Mouse (Mus musculus) MEL (cell line): ENCODE data around the gene Bcar1. TPM values are rescaled to one million over a fixed set of nuclear protein-coding genes. Genes with fewer than 3 reads are reported as not detected.

Experiments
- DNase-seq: peaks from one replicate; pipeline ENCODE4 v3.0.0; 2011; ENCODE audit warnings: low read depth, low spot score
- H3K27ac ChIP-seq: 2 replicates; pipeline ENCODE4 v1.5.1; 2012; ENCODE audit warnings: low read depth, mild to moderate bottlenecking, control low read depth, low read length, moderate library complexity; ENCODE audit not compliant: control insufficient read depth
- H3K27me3 ChIP-seq, 2 experiments: fragments of 150-350 bp in 1 of 2; sonication (generic) in 1 of 2; 2 replicates each; pipeline ENCODE4 v1.6.1; 2012; ENCODE audit warnings: low read length in 2 of 2, mild to moderate bottlenecking in 2 of 2, improper control_type of control experiment in 1 of 2, moderate library complexity in 1 of 2; ENCODE audit not compliant: insufficient read depth in 2 of 2, control insufficient read depth in 1 of 2
- H3K36me3 ChIP-seq, 2 experiments: 2 replicates each; pipeline ENCODE4 v1.6.1; 2012 to 2014; ENCODE audit warnings: low read length in 2 of 2, improper control_type of control experiment in 1 of 2, inconsistent platforms in 1 of 2, mild to moderate bottlenecking in 1 of 2; ENCODE audit not compliant: insufficient read depth in 2 of 2, control insufficient read depth in 1 of 2
- H3K4me1 ChIP-seq, 2 experiments: fragments of 150-350 bp in 1 of 2; sonication (generic) in 1 of 2; 2 replicates each; pipeline ENCODE4 v1.6.1; 2012; ENCODE audit warnings: low read length in 2 of 2, improper control_type of control experiment in 1 of 2, mild to moderate bottlenecking in 1 of 2; ENCODE audit not compliant: insufficient read depth in 2 of 2, control insufficient read depth in 1 of 2
- H3K4me3 ChIP-seq, 2 experiments: fragments of 150-350 bp in 1 of 2; sonication (generic) in 1 of 2; 2 replicates each; pipeline ENCODE4 v1.5.1; 2012; ENCODE audit warnings: low read depth in 2 of 2, low read length in 2 of 2, mild to moderate bottlenecking in 2 of 2, moderate library complexity in 2 of 2, control low read depth in 1 of 2, improper control_type of control experiment in 1 of 2; ENCODE audit not compliant: control insufficient read depth in 1 of 2, insufficient read depth in 1 of 2
- H3K79me2 ChIP-seq: 2 replicates; pipeline ENCODE4 v1.6.1; 2012; ENCODE audit warnings: mild to moderate bottlenecking, low read length, moderate library complexity; ENCODE audit not compliant: control insufficient read depth, poor library complexity, insufficient read depth
- H3K9ac ChIP-seq: 2 replicates; pipeline ENCODE4 v1.6.1; 2012; ENCODE audit warnings: low read depth, mild to moderate bottlenecking, control low read depth, low read length, moderate library complexity; ENCODE audit not compliant: control insufficient read depth, poor library complexity, severe bottlenecking
- H3K9me3 ChIP-seq: fragments of 150-350 bp; sonication (generic); replicated peaks from 2 replicates; pipeline ENCODE4 v1.6.1; 2012; ENCODE audit warnings: mild to moderate bottlenecking, low read length, improper control_type of control experiment, moderate library complexity; ENCODE audit not compliant: insufficient read depth
- CHD1 ChIP-seq: IDR thresholded peaks from 2 replicates; pipeline ENCODE4 v1.6.1; 2012; ENCODE audit warnings: low read depth, mild to moderate bottlenecking, inconsistent platforms, low read length, improper control_type of control experiment
- CTCF ChIP-seq, 3 experiments: IDR thresholded peaks in 2 of 3; conservative IDR thresholded peaks in 1 of 3; 2 replicates each; pipeline ENCODE4 v1.5.1; 2011 to 2012; ENCODE audit warnings: low read length in 3 of 3, low read depth in 2 of 3, mild to moderate bottlenecking in 2 of 3, improper control_type of control experiment in 1 of 3, inconsistent platforms in 1 of 3, mixed read lengths in 1 of 3, moderate library complexity in 1 of 3; ENCODE audit not compliant: control insufficient read depth in 1 of 3, insufficient read depth in 1 of 3, poor library complexity in 1 of 3, severe bottlenecking in 1 of 3
- E2F4 ChIP-seq: IDR thresholded peaks from 2 replicates; pipeline ENCODE4 v1.6.1; 2011; ENCODE audit warnings: low read depth, low read length, improper control_type of control experiment, borderline replicate concordance
- EP300 ChIP-seq, 2 experiments: IDR thresholded peaks; 2 replicates each; pipeline ENCODE4 v1.6.1; 2011; ENCODE audit warnings: improper control_type of control experiment in 2 of 2, low read length in 2 of 2, low read depth in 1 of 2, mild to moderate bottlenecking in 1 of 2
- GATA1 ChIP-seq: IDR thresholded peaks from 2 replicates; pipeline ENCODE4 v1.6.1; 2011; ENCODE audit warnings: low read depth, low read length, improper control_type of control experiment
- HCFC1 ChIP-seq: IDR thresholded peaks from 2 replicates; pipeline ENCODE4 v1.6.1; 2012; ENCODE audit warnings: low read depth, mild to moderate bottlenecking, inconsistent platforms, low read length, improper control_type of control experiment, moderate library complexity
- KAT2A ChIP-seq: conservative IDR thresholded peaks from 2 replicates; pipeline ENCODE4 v1.6.1; 2012; ENCODE audit warnings: low read depth, low read length, improper control_type of control experiment, inconsistent platforms
- MAX ChIP-seq: IDR thresholded peaks from 2 replicates; pipeline ENCODE4 v1.6.1; 2011; ENCODE audit warnings: low read length, improper control_type of control experiment
- MAZ ChIP-seq: IDR thresholded peaks from 2 replicates; pipeline ENCODE4 v1.6.1; 2012; ENCODE audit warnings: low read depth, mild to moderate bottlenecking, inconsistent platforms, low read length, improper control_type of control experiment
- MEF2A ChIP-seq: IDR thresholded peaks from 2 replicates; pipeline ENCODE4 v1.6.1; 2014; ENCODE audit warnings: low read depth, mild to moderate bottlenecking, inconsistent platforms, low read length, improper control_type of control experiment; ENCODE audit not compliant: poor library complexity, insufficient replicate concordance, severe bottlenecking; ENCODE audit errors: extremely low read depth
- MYC ChIP-seq: IDR thresholded peaks from 2 replicates; pipeline ENCODE4 v1.6.1; 2011; ENCODE audit warnings: low read depth, mild to moderate bottlenecking, low read length, improper control_type of control experiment, moderate library complexity
- NRF1 ChIP-seq: IDR thresholded peaks from 2 replicates; pipeline ENCODE4 v1.6.1; 2014; ENCODE audit warnings: low read depth, mild to moderate bottlenecking, inconsistent platforms, low read length, improper control_type of control experiment, moderate library complexity; ENCODE audit not compliant: poor library complexity, insufficient read depth, severe bottlenecking
- POLR2AphosphoS5 ChIP-seq: IDR thresholded peaks from 2 replicates; pipeline ENCODE4 v1.6.1; 2012; ENCODE audit warnings: low read depth, borderline replicate concordance, mild to moderate bottlenecking, inconsistent platforms, low read length, moderate library complexity, mixed read lengths
- RAD21 ChIP-seq: IDR thresholded peaks from 2 replicates; pipeline ENCODE4 v1.6.1; 2011; ENCODE audit warnings: mild to moderate bottlenecking, low read depth, low read length, improper control_type of control experiment
- SIN3A ChIP-seq: IDR thresholded peaks from 2 replicates; pipeline ENCODE4 v1.6.1; 2012; ENCODE audit warnings: low read length, improper control_type of control experiment, inconsistent platforms
- TAL1 ChIP-seq: IDR thresholded peaks from 2 replicates; pipeline ENCODE4 v1.6.1; 2012; ENCODE audit warnings: mild to moderate bottlenecking, inconsistent platforms, low read length, moderate library complexity, mixed read lengths
- TBP ChIP-seq: IDR thresholded peaks from 2 replicates; pipeline ENCODE4 v1.8.0; 2011; ENCODE audit warnings: low read depth, low read length, improper control_type of control experiment
- TCF12 ChIP-seq: IDR thresholded peaks from 2 replicates; pipeline ENCODE4 v1.6.1; 2014; ENCODE audit warnings: low read depth, mild to moderate bottlenecking, inconsistent platforms, low read length, improper control_type of control experiment, moderate library complexity
- USF1 ChIP-seq: IDR thresholded peaks from 2 replicates; pipeline ENCODE4 v1.6.1; 2014; ENCODE audit warnings: low read depth, mild to moderate bottlenecking, inconsistent platforms, low read length, improper control_type of control experiment, moderate library complexity
- ZC3H11A ChIP-seq: IDR thresholded peaks from 2 replicates; pipeline ENCODE4 v1.6.1; 2012; ENCODE audit warnings: low read depth, mild to moderate bottlenecking, inconsistent platforms, low read length, improper control_type of control experiment
- ZMIZ1 ChIP-seq: IDR thresholded peaks from 2 replicates; pipeline ENCODE4 v1.6.1; 2012; ENCODE audit warnings: low read depth, mild to moderate bottlenecking, inconsistent platforms, low read length, improper control_type of control experiment, moderate library complexity
- ZNF384 ChIP-seq: IDR thresholded peaks from 2 replicates; pipeline ENCODE4 v1.6.1; 2012; ENCODE audit warnings: low read depth, mild to moderate bottlenecking, inconsistent platforms, low read length, improper control_type of control experiment
- polyA plus RNA-seq, 2 experiments: library from polyadenylated mRNA; stranded (reverse) in 1 of 2; unstranded in 1 of 2; fragments of >175 nt in 1 of 2; fragments of >200 nt in 1 of 2; gene quantifications; 2 replicates each; pipeline versions ENCODE4 v1.2.1 to v1.2.4; 2012; ENCODE audit warnings: low replicate concordance in 2 of 2, low read depth in 1 of 2; ENCODE audit not compliant: insufficient read length in 2 of 2, insufficient read depth in 1 of 2, missing spikeins in 1 of 2
- total RNA-seq: library from RNA; depleted of rRNA; stranded (reverse); fragments of 300-350 nt; gene quantifications from 2 replicates; pipeline ENCODE4 v1.2.3, GENCODE M21; 2012

Bcar1 gene
- total and polyA plus RNA-seq, 3 experiments: 6.5 to 17.4 TPM; not detected in 1

DNA sequence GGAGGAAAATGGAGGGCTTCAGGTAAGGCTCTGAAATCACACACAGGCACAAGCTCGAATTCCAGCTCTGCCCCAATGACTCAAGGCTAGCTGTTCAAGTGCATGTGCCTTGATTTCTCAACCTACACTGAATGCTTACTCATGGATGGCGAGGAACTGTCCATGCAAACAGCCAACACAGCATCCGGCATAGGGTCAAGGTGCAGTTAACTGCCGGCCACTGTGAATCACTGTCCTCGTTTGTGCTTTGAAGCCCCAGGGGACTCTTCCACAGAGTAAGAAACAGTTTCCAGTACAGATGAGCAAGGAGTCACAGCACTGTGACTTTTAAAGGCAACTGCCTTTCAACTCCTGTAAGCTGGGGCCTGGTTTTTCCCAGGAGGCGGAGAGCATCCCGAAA, 36.1 kb upstream of the Bcar1 start:
- H3K27ac ChIP-seq: no peak overlapping the region
- no peaks in the 10 kb centered on the region for H3K9me3 ChIP-seq
- no peak for DNase-seq
- no peaks in the 10 kb centered on the region for H3K79me2 ChIP-seq
- H3K4me3 ChIP-seq: no peak overlapping the region
- H3K27me3 ChIP-seq: no peaks in the 10 kb centered on the region
- TF ChIP-seq TBP (no peak), MAX (no peak), NRF1 (no peak), HCFC1 (no peak), MYC (no peak), POLR2AphosphoS5 (no peak), KAT2A (no peak), MEF2A (no peak)
- H3K9ac ChIP-seq: no peak overlapping the region
- H3K4me1 ChIP-seq: peaks cover 0 to 5% of the 10 kb centered on the region in 2 experiments; a peak in 2 of 4 replicates
- H3K36me3 ChIP-seq: peaks cover 9 to 13% of the 10 kb centered on the region in 2 experiments

- DNase-seq: no peak
- H3K36me3 ChIP-seq: peaks cover 9 to 18% of the 10 kb centered on the region in 2 experiments
- H3K4me1 ChIP-seq: peaks cover 0 to 8% of the 10 kb centered on the region in 2 experiments; a peak in 3 of 4 replicates
- H3K27me3 ChIP-seq: no peaks in the 10 kb centered on the region
- H3K9me3 ChIP-seq: no peaks in the 10 kb centered on the region
- no peak overlapping the region for H3K27ac ChIP-seq
- TF ChIP-seq ZMIZ1 (no peak), KAT2A (no peak), CHD1 (no peak), MEF2A (no peak), ZC3H11A (no peak), CTCF (IDR thresholded peaks at IDR 0.05 in 2 of 3, conservative IDR thresholded peaks at IDR 0.05 in 1 of 3; ENCODE audit: control insufficient read depth in 1 of 3, insufficient read depth in 1 of 3, low read depth in 2 of 3, low read length in 3 of 3, poor library complexity in 1 of 3, severe bottlenecking in 1 of 3) (no peak), USF1 (no peak), MAZ (no peak)
- TF ChIP-seq, all 39 proteins: peak for 0
- Histone ChIP-seq H3K4me3 (no peak overlapping the region), H3K79me2 (no peaks in the 10 kb centered on the region), H3K9ac (no peak overlapping the region)
Measured at GRCm38 (mm10) chr8:111778801-111779200, 35.2 kb upstream of the Bcar1 start.

DNA sequence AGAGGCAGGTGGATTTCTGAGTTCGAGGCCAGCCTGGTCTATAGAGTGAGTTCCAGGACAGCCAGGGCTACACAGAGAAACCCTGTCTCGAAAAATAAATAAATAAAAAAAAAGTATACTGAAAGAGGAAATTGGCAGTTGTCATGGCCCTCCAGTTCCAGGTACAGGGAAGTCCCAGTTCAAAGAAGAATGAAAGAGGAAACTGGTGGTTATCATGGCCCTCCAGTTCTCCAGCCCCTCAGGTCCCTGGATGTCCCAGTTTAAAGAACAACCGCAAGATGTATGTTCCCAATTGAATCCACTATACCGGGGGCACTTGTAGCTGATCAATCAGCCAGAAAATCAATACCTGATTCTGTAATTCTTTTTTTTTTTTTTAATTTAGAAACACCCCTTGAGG, 32.9 kb upstream of the Bcar1 start:
- peak; percentile 18; the same call in 1 of the 2 replicates for TF ChIP-seq SIN3A
- TF ChIP-seq EP300 (IDR thresholded peaks at IDR 0.05; ENCODE audit: low read depth in 1 of 2, low read length in 2 of 2): peak; percentile 65 to 79
- peak; percentile 43; the same call in 1 of the 2 replicates for TF ChIP-seq GATA1
- TF ChIP-seq USF1: no peak
- TF ChIP-seq RAD21: no peak
- peak; percentile 58 for TF ChIP-seq TCF12
- no peak for TF ChIP-seq E2F4
- TF ChIP-seq TAL1: peak; percentile 74
- TF ChIP-seq ZNF384: peak; percentile 69
- Histone ChIP-seq H3K4me1 (peaks cover 0 to 8% of the 10 kb centered on the region in 2 experiments; a peak in 3 of 4 replicates), H3K9me3 (no peaks in the 10 kb centered on the region)

More for the DNA sequence above, 32.9 kb upstream of the Bcar1 start:
- Histone ChIP-seq H3K9ac (no peak overlapping the region), H3K36me3 (peaks cover 9 to 18% of the 10 kb centered on the region in 2 experiments), H3K4me3 (no peak overlapping the region), H3K79me2 (no peaks in the 10 kb centered on the region), H3K27me3 (no peaks in the 10 kb centered on the region), H3K27ac (no peak overlapping the region)
- DNase-seq: peak; percentile 78
